Mouse (Mus musculus) embryo, embryonic 9.5 days (tissue): ENCODE measurements around the gene Ccl2.

Experiments used
- DNase-seq: peaks from one replicate; pipeline ENCODE4 v3.0.0-alpha.2; 2017; ENCODE audit errors: extremely low spot score

The Ccl2 gene

DNA sequence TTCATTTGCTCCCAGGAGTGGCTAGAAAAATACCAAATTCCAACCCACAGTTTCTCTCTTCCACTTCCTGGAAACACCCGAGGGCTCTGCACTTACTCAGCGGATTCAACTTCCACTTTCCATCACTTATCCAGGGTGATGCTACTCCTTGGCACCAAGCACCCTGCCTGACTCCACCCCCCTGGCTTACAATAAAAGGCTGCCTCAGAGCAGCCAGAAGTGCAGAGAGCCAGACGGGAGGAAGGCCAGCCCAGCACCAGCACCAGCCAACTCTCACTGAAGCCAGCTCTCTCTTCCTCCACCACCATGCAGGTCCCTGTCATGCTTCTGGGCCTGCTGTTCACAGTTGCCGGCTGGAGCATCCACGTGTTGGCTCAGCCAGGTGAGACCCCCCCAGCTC lies at the start of gene Ccl2:
TSS of gene Ccl2 (plus strand) at position 216 of the 400 bp plus-strand sequence.
- no peak for DNase-seq

DNA sequence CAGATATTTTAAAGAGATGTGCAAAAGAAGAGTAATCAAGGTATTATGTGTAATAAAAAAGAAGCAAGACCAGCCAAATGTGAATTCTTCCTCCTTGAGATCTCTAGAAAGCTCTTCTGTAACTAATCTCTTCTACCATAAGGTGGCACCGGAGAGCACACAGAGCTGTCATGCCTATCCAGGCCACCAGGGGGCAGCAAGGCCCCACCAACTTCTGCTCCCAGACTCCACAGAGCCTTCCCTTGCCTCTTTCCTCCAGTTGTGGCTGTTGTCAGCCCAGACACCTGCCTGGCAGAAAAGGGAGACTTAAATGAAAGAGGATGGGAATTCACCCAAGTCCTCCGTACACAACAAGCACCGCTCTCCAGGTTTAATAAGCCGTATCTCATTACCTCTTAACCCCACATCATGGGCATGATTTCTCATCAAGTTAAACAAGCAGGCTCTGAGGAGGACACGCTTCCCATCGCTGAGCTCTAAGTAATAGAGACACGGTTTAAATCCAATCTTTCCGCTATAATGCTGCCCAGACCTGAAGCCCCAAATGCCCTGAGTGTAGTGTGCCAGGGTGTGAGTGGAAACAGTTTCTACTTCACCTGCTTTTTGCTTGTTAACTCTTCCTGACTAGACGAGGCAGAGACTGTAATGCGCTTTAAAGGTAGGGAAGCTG lies 39.1 kb upstream of the Ccl2 start:
- peak; percentile 78 for DNase-seq

DNA sequence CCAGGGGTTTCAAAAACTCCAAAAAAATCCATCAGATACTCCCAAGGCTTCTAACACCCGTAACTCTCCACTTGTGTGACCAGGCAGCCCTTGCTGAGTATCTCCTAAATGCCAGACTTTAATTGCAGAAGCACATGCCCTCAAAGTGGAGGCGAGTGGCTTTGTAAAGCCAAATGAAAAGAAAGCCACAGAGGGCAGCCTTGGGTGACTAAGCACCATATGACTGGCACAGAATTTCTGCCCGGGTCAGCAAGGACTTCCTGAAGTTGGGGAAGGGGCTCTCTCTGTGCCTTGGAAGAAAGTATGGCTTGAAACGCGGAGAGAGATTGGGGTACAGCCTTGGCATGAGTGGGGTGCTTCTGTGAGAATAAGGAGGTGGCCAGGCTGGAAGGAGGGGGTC lies 38.3 kb upstream of the Ccl2 start:
- no peak for DNase-seq

DNA sequence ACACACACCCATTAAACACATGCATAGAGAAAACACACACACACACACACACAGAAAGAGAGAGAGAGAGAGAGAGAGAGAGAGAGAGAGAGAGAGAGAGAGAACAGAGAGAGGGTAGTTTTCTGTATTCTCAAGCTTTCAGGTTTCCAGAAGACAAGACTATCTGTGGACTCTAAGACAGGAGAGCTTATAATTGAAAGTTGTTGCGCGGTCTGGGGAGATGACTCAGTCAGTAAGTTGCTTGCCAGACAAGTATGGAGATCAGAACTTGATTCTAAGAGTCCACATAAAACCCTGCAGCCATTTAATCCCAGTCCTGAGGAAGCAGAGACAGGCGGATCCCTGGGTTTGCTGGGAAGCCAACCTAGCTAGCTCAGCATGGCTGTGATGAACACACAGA lies 36.7 kb upstream of the Ccl2 start:
- DNase-seq = no peak

DNA sequence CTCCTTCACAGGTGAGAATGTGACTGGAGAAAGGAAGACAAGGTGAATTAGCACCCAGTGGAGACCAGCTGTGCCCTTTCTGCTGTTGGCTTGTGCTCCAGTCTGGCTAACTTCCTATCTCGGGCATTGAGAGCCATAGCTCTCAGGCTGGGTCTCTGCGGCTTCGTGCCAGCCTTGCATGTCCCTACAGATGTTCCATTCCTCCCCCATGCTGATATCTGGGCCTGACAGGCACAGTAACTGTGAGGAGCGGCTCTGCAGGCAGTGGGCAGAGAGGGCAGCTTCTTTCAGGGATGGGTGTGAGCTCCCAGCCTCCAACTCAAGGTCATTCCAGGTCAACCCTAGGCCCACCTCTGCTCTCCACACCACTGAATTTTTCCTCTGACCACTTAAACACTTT lies 35.9 kb upstream of the Ccl2 start:
- no peak for DNase-seq

DNA sequence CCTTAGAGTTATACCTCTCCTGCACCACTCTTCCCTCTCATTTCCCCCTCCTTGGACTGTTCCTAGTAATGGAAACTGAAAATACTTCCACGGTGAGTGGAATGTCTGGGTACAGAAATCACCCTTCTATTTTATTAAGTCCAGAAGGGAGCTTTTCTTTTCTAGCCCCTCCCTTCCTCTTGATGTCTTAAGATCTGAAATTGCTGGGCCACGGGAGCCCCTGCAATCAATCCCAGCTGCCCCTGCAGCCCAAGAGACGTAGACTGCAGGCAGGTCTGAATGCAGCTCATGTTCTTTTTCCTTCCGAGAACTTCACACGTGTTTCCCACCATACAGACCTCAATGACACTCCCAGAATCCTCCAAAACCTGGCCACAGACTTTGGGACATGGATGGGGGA lies 34.8 kb upstream of the Ccl2 start:
- no peak for DNase-seq

DNA sequence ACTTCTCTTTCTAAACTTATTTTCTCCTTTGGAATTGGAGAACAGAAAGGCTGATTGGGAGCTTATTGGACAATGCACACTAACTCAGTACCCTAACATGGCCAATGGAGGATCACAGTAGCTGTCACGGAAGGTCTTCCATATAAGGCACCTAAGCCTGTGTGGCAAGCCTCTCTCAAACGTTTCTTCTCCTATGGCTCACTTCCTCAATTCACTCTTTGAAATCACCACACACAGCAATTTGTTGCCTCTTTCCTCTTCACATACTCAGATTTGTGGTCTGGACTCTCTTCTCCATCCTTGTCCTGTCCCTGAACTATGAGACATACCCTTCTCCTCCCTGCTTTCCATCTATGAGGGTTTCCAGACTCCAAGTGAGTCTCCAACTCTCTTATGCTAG lies 30.6 kb upstream of the Ccl2 start:
- DNase-seq = no peak

DNA sequence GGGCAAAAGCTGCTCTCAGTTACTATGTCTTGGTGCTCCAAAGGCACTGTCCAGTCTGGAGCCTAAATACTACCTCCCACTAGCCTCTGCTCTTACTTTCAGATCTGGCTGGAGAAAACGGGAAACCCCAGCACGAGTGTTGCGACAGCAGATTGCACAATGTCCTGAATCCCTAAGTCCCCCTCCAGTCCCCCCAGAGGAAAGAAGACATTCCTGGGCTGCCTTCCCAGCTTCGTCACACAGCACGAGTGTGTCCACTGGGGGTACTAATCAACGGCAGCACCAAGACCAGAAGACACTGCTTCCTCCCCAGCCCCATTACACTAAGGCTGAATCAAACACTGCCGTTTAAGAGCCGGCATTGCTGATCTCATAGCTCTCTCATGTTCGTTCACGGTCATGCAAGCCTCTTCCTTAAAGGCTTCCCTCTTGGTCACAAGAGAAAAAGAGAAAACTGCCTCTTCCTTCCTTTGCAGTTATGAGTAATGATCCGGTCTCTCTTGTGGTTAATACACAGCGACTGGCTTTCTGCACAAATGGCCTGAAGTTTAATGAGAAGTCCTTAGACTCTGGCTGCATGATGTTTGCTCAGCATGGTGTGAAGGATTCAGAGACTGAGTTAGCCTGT lies 28.5 kb upstream of the Ccl2 start:
- DNase-seq = no peak

DNA sequence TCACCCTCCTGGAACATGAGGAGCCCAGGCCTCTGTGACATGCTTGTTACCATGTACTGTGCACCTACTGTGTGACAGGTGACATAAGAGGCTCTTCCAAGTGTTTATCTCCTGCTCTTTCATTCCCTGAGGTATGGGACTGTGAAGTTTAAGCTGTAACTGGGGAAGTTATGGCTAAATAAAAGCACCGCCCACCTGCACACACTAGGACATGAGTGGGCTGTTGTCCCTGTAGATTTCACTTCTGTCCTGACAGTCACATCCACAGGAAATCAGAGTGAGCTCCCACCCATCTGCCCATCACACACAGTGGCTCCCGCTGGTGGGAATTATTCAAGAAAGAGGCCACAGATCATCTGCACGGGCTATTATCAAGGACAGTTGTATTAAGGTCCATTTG lies 25.3 kb upstream of the Ccl2 start:
- DNase-seq = no peak

DNA sequence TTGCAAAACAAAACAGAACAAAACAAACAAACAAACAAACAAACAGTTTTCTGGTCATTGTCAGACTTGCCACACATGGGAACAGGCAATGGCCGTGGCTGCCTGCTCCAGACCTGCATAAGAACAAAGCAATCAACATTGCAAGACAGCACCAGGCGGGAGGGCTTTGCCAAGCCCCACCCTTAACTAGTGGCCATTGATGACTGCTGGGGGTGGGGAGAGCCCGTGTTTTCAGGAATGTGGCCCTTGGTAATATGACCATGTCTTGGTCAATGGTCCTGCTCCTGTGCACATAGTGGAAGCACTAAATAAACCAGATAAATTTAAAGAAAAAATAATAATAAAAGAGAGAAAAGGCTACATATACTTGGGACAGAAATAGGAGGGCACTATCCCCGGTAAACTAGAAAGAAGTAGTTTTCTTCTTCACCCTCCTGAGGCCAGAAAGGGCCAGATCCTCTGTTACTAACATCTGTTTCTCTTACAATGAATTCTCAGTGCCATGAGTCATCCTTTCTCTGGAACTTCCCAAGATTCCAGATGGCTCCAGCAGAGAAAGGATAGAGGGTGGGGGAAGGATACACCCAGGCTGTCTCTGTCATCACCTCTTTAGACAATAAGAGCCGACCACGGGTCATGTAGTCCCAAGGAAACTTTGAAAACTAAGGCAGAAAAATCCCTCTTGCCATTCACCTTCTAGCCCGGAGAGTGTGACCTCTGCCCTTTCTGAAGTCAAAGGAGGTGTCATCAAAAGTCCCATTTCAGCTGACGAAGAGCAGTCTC lies 23.8 kb upstream of the Ccl2 start:
- no peak for DNase-seq

DNA sequence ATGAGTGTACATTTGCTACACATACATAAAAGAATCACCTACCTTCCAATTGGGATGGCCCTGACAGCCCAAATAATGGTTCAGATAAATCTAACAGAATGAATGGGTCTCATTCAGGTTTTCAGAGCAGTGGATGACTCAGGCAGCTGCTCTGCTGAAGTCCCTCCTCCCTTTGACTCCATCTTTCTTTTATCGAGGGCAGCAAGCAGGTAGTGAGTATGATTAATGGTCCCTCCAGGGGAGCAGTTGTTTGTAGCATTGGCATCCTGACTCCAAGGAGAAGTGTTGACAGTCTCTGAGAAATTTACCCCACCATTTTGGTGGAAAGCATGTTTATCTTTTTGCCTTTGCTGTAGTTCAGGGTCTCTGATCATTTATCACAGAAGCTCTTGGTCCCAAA lies 21.6 kb upstream of the Ccl2 start:
- no peak for DNase-seq

DNA sequence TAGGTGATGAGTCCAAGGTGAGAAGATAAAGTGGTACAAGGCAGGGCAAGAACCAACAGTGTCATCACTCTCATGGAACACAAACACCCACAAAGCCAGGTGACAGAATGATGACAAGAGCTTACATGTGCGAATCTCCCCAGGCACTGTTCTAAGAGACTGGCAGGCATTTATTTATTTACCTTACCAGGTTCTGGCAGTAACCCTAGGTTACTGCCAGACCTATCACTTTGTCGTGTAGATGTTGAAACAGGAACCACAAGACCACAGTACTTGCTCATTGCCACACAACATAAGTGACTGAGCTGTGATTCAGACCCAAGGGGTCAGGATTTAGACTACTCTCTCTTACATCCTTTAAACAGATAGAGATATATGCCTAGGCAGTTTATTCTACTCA lies 20.3 kb upstream of the Ccl2 start:
- DNase-seq = no peak

DNA sequence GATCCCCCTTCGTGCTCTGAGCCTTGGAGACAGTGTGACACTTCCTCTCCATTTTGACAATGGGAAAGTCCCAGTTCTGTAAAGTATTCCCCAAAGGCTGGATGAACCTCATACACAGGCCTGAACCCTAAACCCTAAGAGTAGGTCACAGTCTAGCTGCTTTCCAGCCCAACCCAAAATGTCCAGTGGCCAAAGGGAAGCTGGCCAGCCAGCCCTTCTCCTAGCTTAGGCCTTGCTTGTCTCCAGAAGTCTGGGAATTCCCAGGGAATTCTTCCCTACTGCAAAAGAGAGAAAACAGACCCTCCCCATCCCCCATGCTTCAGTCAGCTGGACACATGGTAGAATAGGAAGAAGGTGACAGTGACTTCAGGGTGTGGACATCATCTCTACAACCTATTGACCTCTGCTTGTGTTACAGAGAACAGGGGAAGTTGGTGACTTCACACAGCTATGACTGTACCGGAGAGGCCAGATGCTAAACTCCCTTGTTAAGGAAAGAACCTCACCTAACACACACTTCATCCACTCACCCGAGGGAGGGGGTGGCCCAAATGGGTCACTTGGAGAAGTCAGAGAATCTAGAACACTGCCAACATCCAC lies 19.1 kb upstream of the Ccl2 start:
- no peak for DNase-seq

DNA sequence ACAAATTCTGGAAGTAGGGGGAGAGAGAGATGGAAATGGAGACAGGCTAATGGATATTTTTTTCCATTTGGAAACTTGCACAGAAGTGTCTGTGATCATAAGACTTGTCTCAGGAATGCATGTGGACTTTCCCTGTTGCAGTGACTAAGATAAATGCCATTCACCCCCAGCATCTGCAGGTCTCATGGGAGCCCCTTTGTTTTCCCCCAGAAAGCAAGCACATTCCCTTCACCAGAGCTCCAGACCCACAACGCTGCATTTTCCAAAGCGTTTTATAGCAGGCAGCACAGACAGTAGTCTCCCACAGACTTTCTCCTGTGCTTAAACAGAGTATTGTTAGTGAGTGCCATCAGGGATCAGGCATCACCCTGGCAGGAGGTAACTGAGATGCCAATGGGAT lies 16.0 kb upstream of the Ccl2 start:
- no peak for DNase-seq

DNA sequence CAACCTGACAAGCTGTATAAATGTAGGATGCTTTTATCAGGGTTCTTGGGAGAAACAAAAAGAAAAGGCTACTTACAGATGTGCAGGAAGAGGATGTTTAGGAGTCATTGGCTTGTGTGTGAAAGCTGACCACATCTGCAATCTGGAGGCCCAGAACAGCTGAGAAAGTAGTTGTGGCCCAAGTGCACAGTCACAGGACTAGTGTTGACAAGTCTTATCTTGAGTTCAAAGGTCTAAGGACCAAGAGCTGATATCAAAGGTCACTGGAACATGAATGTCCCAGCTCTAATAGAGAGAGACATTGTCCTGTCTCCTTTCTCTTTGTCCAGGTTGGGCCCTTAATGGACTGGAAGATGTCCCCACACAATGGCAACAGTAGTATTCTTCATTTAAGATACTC lies 15.6 kb upstream of the Ccl2 start:
- no peak for DNase-seq

DNA sequence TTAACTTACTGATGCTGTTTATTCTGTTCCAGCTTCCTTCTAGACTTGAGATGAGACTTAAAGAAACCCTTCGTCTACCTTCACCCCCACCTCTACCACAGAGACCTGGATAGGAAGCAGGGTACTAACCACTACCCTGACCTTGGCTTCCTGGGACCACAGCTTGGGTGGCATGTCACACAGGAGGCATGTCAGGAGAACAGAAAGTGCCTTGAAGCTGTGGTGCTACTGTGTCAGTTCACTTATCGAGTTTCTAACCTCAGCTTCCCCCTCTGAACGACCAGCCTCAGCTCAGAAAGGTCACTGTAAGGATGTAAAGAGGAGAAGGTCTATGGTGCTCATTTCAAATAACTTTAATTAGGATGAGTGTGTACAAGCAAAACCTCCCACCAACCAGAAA lies 14.0 kb upstream of the Ccl2 start:
- DNase-seq = no peak

DNA sequence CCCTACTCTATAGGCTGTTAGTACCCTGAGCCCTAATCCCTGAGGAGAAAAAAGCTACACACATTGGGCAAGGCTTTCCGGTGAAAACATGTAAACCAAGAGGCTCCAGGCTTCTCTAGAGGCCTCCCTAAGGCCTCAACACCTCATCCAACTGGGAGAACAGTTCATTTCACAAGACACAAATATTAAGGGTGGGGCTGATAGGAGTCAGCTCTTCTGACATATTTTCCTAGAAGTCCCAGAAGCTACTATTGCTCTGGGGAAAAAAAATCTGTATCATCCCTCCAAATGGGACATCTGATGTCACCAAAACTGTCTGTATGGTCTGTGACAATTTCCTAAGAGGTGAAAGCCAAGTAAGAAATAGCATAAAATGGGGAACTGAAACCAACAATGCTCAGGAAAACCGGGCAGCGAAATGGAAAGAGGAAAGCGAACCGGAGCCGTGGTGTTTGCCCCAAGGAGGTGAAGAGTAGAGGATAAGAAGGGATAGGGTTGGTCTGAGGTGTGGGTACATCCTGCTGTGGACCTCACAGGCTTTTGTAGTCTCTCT lies 12.8 kb upstream of the Ccl2 start:
- no peak for DNase-seq

DNA sequence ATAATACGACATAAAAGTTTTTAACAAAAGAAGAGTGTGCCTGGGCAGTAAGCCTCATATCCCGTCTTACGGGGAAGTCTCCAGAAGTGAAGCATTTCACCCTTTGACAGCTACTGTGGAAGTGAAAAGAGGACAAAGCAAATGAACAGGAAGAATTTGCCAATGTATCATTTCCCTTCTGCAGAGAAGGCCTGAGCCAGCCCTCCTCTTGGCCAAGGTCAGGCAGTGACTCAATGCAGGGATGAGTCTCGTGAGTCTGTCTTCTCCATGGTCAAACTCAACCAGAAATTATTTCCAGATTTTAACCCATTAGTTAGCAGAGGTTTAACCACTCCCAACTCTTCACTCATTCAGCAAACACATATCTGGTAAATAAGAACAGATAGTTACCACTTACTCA lies 11.6 kb upstream of the Ccl2 start:
- no peak for DNase-seq

DNA sequence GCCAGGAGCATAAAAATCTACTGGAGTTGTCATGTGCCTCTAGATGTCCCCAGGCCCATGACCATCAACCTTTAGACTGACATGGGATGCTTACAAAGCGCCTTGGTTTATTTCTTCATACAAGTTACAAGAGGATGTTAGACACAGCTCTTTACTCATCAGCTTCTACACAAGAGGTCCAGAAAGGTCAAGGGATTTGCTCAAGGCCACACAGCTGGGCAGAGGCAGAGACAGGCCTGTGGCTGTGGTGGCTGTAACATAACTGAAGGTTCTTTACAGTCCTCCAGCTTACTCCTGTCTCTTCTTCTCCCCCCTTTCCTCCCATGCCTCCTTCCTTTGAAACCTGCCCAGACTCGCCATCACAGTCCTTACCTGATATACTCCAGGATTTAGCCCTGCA lies 5.2 kb upstream of the Ccl2 start:
- DNase-seq = no peak

DNA sequence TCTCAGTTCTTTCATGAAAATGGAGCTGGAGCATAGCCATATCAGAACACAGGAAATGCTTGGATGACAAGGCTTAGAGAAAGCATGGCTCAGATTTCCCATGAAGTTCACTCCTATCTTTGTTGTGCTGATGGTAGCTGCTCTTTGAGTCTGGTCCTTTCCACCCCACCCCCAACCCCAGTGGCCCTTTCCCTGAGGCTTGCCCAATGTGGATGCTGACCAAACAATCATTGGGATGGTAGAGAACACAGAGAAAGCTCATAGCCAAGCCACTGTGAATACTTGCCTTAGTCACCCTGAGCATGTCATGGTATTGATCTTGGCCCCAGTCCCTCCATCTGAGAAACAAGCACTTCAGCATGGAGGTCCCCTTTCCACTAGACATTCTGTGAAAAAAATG lies 3.2 kb upstream of the Ccl2 start:
- DNase-seq = no peak

DNA sequence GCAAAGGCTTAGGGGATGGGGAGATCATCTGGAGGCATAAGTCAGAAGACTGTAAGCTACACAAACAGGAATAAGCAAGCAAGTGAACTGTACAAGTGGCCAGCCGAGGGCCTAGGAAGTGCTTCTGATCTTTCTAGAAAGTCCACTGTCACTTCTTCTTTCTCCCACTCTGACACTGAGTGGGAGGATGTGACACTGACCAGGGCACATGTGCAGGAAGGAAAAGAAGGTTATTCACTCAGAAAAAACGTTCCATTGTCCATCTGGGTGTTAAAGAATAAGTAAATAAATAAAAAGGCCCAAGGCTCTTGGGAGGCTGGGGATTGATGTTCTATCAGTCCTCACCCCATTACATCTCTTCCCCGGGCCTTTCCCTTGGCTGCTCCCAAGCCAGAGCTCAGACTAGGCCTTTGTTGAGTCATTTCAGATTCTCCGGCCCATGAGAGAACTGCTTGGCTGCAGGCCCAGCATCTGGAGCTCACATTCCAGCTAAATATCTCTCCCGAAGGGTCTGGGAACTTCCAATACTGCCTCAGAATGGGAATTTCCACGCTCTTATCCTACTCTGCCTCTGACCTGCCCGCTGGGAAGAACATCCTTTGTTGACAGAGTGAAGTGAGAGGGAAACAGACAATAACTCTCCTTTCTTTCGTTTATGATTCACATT lies 2.6 kb upstream of the Ccl2 start:
- no peak for DNase-seq

DNA sequence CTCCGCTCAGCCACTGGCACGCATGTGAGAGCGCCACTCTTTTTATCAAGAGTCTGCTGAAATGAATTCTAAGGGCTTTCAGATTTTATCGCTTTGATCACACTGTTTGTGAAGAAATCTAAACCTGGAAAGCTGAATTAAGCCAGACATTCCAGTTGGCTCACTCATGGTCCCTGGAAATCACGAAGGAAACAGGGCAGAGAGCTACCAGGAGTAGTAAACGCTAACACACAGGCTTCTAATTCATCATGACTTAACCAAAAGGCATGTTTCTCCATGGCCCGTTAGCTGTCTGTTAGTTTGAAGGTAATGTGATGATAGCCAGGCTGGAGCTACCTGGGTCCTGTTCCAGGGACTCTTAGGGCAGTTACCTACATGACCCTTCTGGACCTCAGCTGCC lies 925 bp upstream of the Ccl2 start:
- DNase-seq = no peak
